Mouse (Mus musculus) embryonic facial prominence, embryonic 11.5 days (tissue): ENCODE measurements around the gene Nbas. TPM values are rescaled to one million over a fixed set of nuclear protein-coding genes. Genes with fewer than 3 reads are reported as not detected.

Experiments used
- ATAC-seq: fragments of 200-750 bp; cut with Nextera tagmentation; replicated peaks from 2 replicates; pipeline ENCODE4 v1.8.0; 2017; ENCODE audit warnings: low read depth; ENCODE audit not compliant: insufficient number of reproducible peaks, low FRiP score, low TSS enrichment
- DNase-seq: peaks from one replicate; pipeline ENCODE4 v3.0.0-alpha.2; 2015; ENCODE audit warnings: low spot score
- H3K27ac ChIP-seq: fragments of 300-500 bp; sonication (generic); replicated peaks from 2 replicates; pipeline ENCODE4 v1.5.1; 2014; ENCODE audit warnings: mild to moderate bottlenecking, low read depth, low read length, control low read depth
- H3K27me3 ChIP-seq: fragments of 300-500 bp; sonication (generic); 2 replicates; pipeline ENCODE4 v1.6.1; 2014; ENCODE audit warnings: mild to moderate bottlenecking, low read length, moderate library complexity, mixed read lengths; ENCODE audit not compliant: control insufficient read depth, insufficient read depth
- H3K36me3 ChIP-seq: fragments of 300-500 bp; sonication (generic); replicated peaks from 2 replicates; pipeline ENCODE4 v1.6.1; 2014; ENCODE audit warnings: low read depth, mild to moderate bottlenecking, low read length, moderate library complexity, mixed read lengths; ENCODE audit not compliant: control insufficient read depth, insufficient read depth
- H3K4me1 ChIP-seq: fragments of 300-500 bp; sonication (generic); 2 replicates; pipeline ENCODE4 v1.6.1; 2014; ENCODE audit warnings: low read length, mixed read lengths; ENCODE audit not compliant: control insufficient read depth, insufficient read depth
- H3K4me2 ChIP-seq: fragments of 300-500 bp; sonication (generic); 2 replicates; pipeline ENCODE4 v1.6.1; 2014; ENCODE audit warnings: low read depth, mild to moderate bottlenecking, control low read depth, low read length, moderate library complexity
- H3K4me3 ChIP-seq: fragments of 300-500 bp; sonication (generic); 2 replicates; pipeline ENCODE4 v1.5.1; 2014; ENCODE audit warnings: low read depth, low read length, control low read depth
- H3K9ac ChIP-seq: fragments of 300-500 bp; sonication (generic); replicated peaks from 2 replicates; pipeline ENCODE4 v1.6.1; 2014; ENCODE audit warnings: mild to moderate bottlenecking, control low read depth, low read length
- H3K9me3 ChIP-seq: fragments of 300-500 bp; sonication (generic); replicated peaks from 2 replicates; pipeline ENCODE4 v1.6.1; 2016; ENCODE audit warnings: mild to moderate bottlenecking, low read length, inconsistent platforms, mixed read lengths; ENCODE audit not compliant: control insufficient read depth
- WGBS: fragments of 180-500 bp; shearing (Covaris S2); extraction: QIAGEN DNeasy Blood & Tissue Kit; methylation state at CpG from one replicate; pipeline ENCODE4 v1.1.7; 2014; 5-methylcytosine and 5-hydroxymethylcytosine counted together
- polyA plus RNA-seq: library from polyadenylated mRNA; unstranded; fragments of >200 nt; fragmentation: Nextera tagmentation; extraction: Ambion mirVana; gene quantifications from 2 replicates; pipeline ENCODE4 v1.2.1, GENCODE M21; 2014

Gene Nbas
- polyA plus RNA-seq, 1 experiment from 2014 or later: 14.3 TPM

DNA sequence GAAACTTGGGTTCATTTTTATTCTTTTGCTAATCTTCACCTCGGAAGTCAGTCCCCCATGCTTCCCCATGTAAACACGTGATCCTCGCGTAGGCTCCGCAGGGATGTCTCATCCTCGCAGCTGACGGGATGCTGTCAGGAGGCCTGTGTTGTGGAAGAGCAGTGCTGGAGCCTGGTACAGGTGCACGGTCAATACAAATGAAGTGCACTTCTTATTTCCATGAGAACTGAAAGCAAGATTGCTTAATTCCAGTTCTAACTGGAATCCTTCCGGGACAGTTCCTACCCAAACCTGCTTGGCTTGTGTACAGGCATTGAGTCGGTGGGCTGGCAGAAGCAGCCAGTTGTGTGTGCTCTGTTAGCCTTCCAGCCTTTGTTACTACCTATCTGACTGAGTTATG, 87.3 kb downstream of the Nbas start:
- Histone ChIP-seq H3K4me3 (no peak overlapping the region), H3K9me3 (no peaks in the 10 kb centered on the region), H3K9ac (no peak overlapping the region), H3K36me3 (no peaks in the 10 kb centered on the region; the same call in 1 of the 2 replicates), H3K27me3 (no peaks in the 10 kb centered on the region), H3K4me2 (no peak overlapping the region), H3K27ac (no peak overlapping the region), H3K4me1 (no peaks in the 10 kb centered on the region)
- WGBS: 88% methylated on average over 10 of the region's 10 CpGs
- DNase-seq (no peak), ATAC-seq (no peak)

DNA sequence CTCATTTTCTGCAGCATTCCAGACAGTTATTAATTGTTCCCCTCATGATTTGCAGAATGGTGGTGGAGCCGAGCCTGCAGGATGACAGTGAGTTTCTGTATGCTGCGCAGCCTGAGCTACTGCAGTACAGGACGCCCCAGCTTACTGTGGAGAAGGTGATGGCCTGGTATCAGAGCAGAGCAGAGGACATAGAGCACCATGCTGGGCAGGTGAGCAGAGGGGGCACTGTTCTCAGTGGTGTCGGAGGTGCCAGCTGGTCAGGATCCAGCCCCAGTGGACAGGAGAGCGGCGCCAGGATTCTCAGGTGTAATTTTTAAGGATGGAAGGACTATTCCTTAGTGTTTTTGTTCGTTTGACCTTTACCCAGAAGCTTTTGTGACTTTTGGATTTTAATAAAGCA, 87.8 kb downstream of the Nbas start:
- H3K9ac ChIP-seq: no peak overlapping the region
- no peak overlapping the region for H3K4me2 ChIP-seq
- DNase-seq (no peak), ATAC-seq (no peak)
- H3K27ac ChIP-seq: no peak overlapping the region
- no peaks in the 10 kb centered on the region for H3K4me1 ChIP-seq
- H3K4me3 ChIP-seq: no peak overlapping the region
- no peaks in the 10 kb centered on the region for H3K9me3 ChIP-seq
- 85% methylated on average over 7 of the region's 7 CpGs for WGBS
- no peaks in the 10 kb centered on the region for H3K27me3 ChIP-seq
- H3K36me3 ChIP-seq: no peaks in the 10 kb centered on the region; the same call in 1 of the 2 replicates

DNA sequence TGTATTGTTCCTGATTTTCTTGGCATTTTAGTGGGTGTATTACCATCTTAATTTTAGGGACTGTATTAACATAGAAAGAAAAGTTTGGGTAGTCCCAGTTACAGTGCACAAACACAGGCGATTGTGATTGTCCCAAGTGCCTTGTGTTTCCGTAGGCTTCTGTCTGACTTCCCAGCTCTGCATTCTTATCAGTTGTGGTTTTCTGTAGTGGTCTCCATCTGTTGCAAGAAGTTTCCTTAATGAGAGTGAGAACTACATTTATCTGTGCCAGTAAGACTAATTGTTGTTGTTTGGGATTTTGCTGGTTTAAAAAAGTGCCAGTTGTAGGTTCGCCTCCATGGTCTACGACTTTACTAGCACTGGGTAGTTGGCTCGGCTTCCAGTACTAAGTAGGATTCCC, 88.3 kb downstream of the Nbas start:
- no peak overlapping the region for H3K4me3 ChIP-seq
- H3K9ac ChIP-seq: no peak overlapping the region
- H3K27ac ChIP-seq: no peak overlapping the region
- no peak for DNase-seq
- no peak for ATAC-seq
- H3K9me3 ChIP-seq: no peaks in the 10 kb centered on the region
- H3K4me2 ChIP-seq: no peak overlapping the region
- 91% methylated on average over 5 of the region's 5 CpGs for WGBS
- no peaks in the 10 kb centered on the region for H3K4me1 ChIP-seq
- no peaks in the 10 kb centered on the region; the same call in 1 of the 2 replicates for H3K36me3 ChIP-seq
- H3K27me3 ChIP-seq: no peaks in the 10 kb centered on the region

DNA sequence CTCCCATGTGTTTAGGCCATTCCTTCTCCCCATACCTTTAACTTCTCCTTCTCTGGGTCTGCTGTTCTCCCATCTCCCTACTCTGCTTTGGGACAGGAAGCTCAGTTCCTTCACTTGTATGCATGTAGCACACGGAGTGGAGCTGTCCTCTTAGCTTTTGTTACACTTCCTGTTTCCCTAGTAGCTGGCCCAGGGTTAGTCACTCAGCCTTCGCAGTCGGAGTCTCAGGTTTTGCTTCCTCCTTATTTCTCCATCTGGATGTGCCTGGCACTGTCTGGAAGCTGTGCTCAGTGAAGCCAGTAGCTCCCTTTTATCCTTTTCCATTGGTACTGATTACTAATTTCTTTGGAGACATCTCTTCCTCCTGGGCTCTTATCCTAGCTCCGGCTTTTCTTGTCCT, 89.9 kb downstream of the Nbas start:
- ATAC-seq (no peak), DNase-seq (no peak)
- H3K36me3 ChIP-seq: no peaks in the 10 kb centered on the region; the same call in 1 of the 2 replicates
- 74% methylated on average over 4 of the region's 4 CpGs for WGBS
- H3K9me3 ChIP-seq: no peaks in the 10 kb centered on the region
- no peak overlapping the region for H3K4me3 ChIP-seq
- H3K27ac ChIP-seq: no peak overlapping the region
- H3K4me2 ChIP-seq: no peak overlapping the region
- no peaks in the 10 kb centered on the region for H3K27me3 ChIP-seq
- H3K9ac ChIP-seq: no peak overlapping the region
- H3K4me1 ChIP-seq: no peaks in the 10 kb centered on the region

DNA sequence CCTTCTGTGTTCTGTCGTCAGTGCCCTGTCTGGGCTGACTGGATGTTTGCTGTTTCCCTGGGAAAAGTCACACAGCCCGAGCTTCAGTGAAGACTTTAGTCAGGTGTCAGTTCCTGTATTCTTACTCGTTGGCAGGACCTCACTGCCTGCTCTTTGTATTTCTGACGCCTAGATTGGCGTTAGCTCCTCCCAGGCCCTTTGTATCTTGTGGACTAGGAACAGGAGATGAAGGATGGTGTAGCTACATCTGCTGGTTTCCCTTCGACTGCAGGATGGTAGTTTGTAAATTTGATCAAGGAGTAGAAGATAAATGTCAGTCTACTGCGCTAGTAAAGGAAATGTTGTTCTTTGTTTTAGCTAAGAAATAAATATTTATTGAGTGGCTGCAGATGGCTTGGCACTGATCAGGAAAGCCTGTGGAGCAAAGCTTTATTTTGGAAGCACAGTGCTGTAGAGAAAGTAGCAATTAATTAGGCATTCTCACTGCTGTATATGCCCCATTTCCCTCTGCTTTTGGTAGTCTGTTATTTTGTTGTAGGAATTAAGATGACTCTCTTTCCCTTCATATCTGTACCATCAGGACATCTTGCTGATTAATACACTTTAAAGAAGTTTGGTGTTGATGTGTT, 91.4 kb downstream of the Nbas start:
- DNase-seq (no peak), ATAC-seq (no peak)
- Histone ChIP-seq H3K4me1 (no peaks in the 10 kb centered on the region), H3K9ac (no peak overlapping the region), H3K4me2 (no peak overlapping the region), H3K27ac (no peak overlapping the region), H3K4me3 (no peak overlapping the region), H3K27me3 (no peaks in the 10 kb centered on the region), H3K9me3 (no peaks in the 10 kb centered on the region), H3K36me3 (no peaks in the 10 kb centered on the region; the same call in 1 of the 2 replicates)
- 58% methylated on average over 7 of the region's 7 CpGs for WGBS

DNA sequence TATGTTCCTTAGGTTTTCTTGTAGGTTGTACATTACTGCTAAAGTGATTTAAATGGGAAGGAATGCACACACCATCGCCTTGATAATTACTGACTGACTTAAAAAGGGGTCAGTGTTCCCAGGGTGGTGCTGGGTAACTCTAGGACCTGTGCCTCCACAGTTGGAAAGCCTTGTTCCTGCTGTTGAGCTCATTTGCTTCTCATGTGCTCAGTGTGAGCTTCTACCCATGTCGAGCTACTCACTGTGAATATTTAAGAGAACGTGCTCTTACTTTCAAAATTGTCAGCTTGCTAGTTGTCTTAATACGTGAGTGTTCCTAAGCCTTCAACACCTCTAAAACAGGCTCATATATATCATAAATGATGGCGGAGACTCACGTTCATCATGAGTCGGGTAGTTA, 112.6 kb downstream of the Nbas start:
- no peak for DNase-seq
- Histone ChIP-seq H3K36me3 (no peaks in the 10 kb centered on the region), H3K4me1 (no peaks in the 10 kb centered on the region), H3K9me3 (no peaks in the 10 kb centered on the region), H3K27me3 (no peaks in the 10 kb centered on the region), H3K27ac (no peak overlapping the region), H3K4me2 (no peak overlapping the region), H3K4me3 (no peak overlapping the region), H3K9ac (no peak overlapping the region)
- WGBS: 90% methylated on average over 7 of the region's 7 CpGs
- no peak for ATAC-seq

DNA sequence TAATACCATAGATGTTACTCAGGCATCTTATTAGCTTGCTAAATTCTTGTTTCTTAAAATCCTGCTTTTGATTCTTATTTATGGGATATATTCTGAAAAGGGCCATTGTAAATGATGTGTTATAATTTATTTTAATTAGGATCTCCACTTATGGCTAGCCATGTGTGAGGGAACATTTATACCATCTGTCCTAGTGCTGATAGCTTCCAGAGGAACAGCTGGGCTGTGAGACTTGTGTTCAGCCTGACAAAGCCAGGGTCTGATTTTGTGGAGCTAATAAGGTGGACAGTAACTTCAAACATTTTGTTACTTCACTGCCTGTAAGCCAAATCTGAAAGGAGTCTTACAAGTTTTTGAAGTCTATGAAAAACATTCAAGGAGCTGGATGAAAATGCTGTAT, 113.1 kb downstream of the Nbas start:
- H3K36me3 ChIP-seq: no peaks in the 10 kb centered on the region
- no peak overlapping the region for H3K27ac ChIP-seq
- ATAC-seq (no peak), DNase-seq (no peak)
- H3K4me3 ChIP-seq: no peak overlapping the region
- no peak overlapping the region for H3K9ac ChIP-seq
- no peaks in the 10 kb centered on the region for H3K27me3 ChIP-seq
- H3K9me3 ChIP-seq: no peaks in the 10 kb centered on the region
- no peaks in the 10 kb centered on the region for H3K4me1 ChIP-seq
- H3K4me2 ChIP-seq: no peak overlapping the region

DNA sequence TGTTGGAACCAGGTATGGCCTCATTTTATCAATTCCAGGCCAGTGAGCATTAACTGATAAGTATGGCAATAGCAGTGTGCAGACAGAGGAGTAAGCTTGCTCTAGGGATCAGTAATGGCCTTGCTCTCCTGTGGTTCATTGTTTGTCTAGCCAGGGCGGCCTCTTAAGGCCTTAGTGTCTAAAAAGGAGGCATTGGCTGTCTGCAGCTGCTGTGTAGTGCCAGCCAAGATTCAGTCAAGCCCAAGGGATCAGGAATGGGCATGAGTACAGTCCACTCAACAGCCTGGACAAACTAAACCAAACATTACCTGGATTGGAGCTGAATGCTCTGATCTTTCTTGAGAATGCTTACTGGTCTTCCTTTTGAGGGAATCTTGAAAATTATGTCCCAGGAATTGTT, 120.7 kb downstream of the Nbas start:
- 81% methylated on average over 1 of the region's 1 CpGs for WGBS
- Histone ChIP-seq H3K36me3 (no peaks in the 10 kb centered on the region), H3K4me3 (no peak overlapping the region), H3K9me3 (no peaks in the 10 kb centered on the region), H3K4me2 (no peak overlapping the region), H3K27ac (no peak overlapping the region), H3K4me1 (no peaks in the 10 kb centered on the region), H3K27me3 (no peaks in the 10 kb centered on the region), H3K9ac (no peak overlapping the region)
- ATAC-seq: no peak
- no peak for DNase-seq
